Mouse (Mus musculus) CH12.LX (cell line): ENCODE measurements around the gene Phf7.

Experiments used
- EP300 ChIP-seq: IDR thresholded peaks from 2 replicates; pipeline ENCODE4 v1.6.1; 2011; ENCODE audit warnings: low read length, improper control_type of control experiment
- MEF2A ChIP-seq: IDR thresholded peaks from 2 replicates; pipeline ENCODE4 v1.6.1; 2014; ENCODE audit warnings: low read depth, mild to moderate bottlenecking, inconsistent platforms, low read length, improper control_type of control experiment, borderline replicate concordance
- POLR2A ChIP-seq: IDR thresholded peaks from 2 replicates; pipeline ENCODE4 v1.6.1; 2011; ENCODE audit warnings: low read depth, mild to moderate bottlenecking, improper control_type of control experiment, low read length
- TBP ChIP-seq: conservative IDR thresholded peaks from 2 replicates; pipeline ENCODE4 v1.6.1; 2011; ENCODE audit warnings: low read depth, low read length, improper control_type of control experiment
- ZNF384 ChIP-seq: IDR thresholded peaks from 2 replicates; pipeline ENCODE4 v1.6.1; 2012; ENCODE audit warnings: low read depth, low read length, improper control_type of control experiment, inconsistent platforms

GRCm38 (mm10) chr14:31285728-31286127 is 34.6 kb upstream of the Phf7 start:
- TF ChIP-seq ZNF384, result no peak
- peak; percentile 67; the same call in 1 of the 2 replicates for TF ChIP-seq EP300
- TF ChIP-seq MEF2A, result no peak
- no peak for TF ChIP-seq TBP
- TF ChIP-seq POLR2A, result no peak
